Mouse (Mus musculus) MEL (cell line): ENCODE measurements at regions not wholly inside any gene's neighbourhood (a gene's known extent, or its start where the extent isn't known, plus 50 kb on each side); places are given as distances from the start of the nearest gene placed in this dataset.

Experiments used
- DNase-seq: peaks from one replicate; pipeline ENCODE4 v3.0.0; 2011; ENCODE audit warnings: low read depth, low spot score
- H3K27ac ChIP-seq: 2 replicates; pipeline ENCODE4 v1.5.1; 2012; ENCODE audit warnings: low read depth, mild to moderate bottlenecking, control low read depth, low read length, moderate library complexity; ENCODE audit not compliant: control insufficient read depth
- H3K27me3 ChIP-seq, 2 experiments: fragments of 150-350 bp in 1 of 2; sonication (generic) in 1 of 2; 2 replicates each; pipeline ENCODE4 v1.6.1; 2012; ENCODE audit warnings: low read length in 2 of 2, mild to moderate bottlenecking in 2 of 2, improper control_type of control experiment in 1 of 2, moderate library complexity in 1 of 2; ENCODE audit not compliant: insufficient read depth in 2 of 2, control insufficient read depth in 1 of 2
- H3K36me3 ChIP-seq, 2 experiments: 2 replicates each; pipeline ENCODE4 v1.6.1; 2012 to 2014; ENCODE audit warnings: low read length in 2 of 2, improper control_type of control experiment in 1 of 2, inconsistent platforms in 1 of 2, mild to moderate bottlenecking in 1 of 2; ENCODE audit not compliant: insufficient read depth in 2 of 2, control insufficient read depth in 1 of 2
- H3K4me1 ChIP-seq, 2 experiments: fragments of 150-350 bp in 1 of 2; sonication (generic) in 1 of 2; 2 replicates each; pipeline ENCODE4 v1.6.1; 2012; ENCODE audit warnings: low read length in 2 of 2, improper control_type of control experiment in 1 of 2, mild to moderate bottlenecking in 1 of 2; ENCODE audit not compliant: insufficient read depth in 2 of 2, control insufficient read depth in 1 of 2
- H3K4me3 ChIP-seq, 2 experiments: fragments of 150-350 bp in 1 of 2; sonication (generic) in 1 of 2; 2 replicates each; pipeline ENCODE4 v1.5.1; 2012; ENCODE audit warnings: low read depth in 2 of 2, low read length in 2 of 2, mild to moderate bottlenecking in 2 of 2, moderate library complexity in 2 of 2, control low read depth in 1 of 2, improper control_type of control experiment in 1 of 2; ENCODE audit not compliant: control insufficient read depth in 1 of 2, insufficient read depth in 1 of 2
- H3K79me2 ChIP-seq: 2 replicates; pipeline ENCODE4 v1.6.1; 2012; ENCODE audit warnings: mild to moderate bottlenecking, low read length, moderate library complexity; ENCODE audit not compliant: control insufficient read depth, poor library complexity, insufficient read depth
- H3K9ac ChIP-seq: 2 replicates; pipeline ENCODE4 v1.6.1; 2012; ENCODE audit warnings: low read depth, mild to moderate bottlenecking, control low read depth, low read length, moderate library complexity; ENCODE audit not compliant: control insufficient read depth, poor library complexity, severe bottlenecking
- H3K9me3 ChIP-seq: fragments of 150-350 bp; sonication (generic); replicated peaks from 2 replicates; pipeline ENCODE4 v1.6.1; 2012; ENCODE audit warnings: mild to moderate bottlenecking, low read length, improper control_type of control experiment, moderate library complexity; ENCODE audit not compliant: insufficient read depth
- GATA1 ChIP-seq: IDR thresholded peaks from 2 replicates; pipeline ENCODE4 v1.6.1; 2011; ENCODE audit warnings: low read depth, low read length, improper control_type of control experiment
- MAFK ChIP-seq: IDR thresholded peaks from 2 replicates; pipeline ENCODE4 v1.6.1; 2011; ENCODE audit warnings: low read depth, mild to moderate bottlenecking, low read length, improper control_type of control experiment, borderline replicate concordance
- MAZ ChIP-seq: IDR thresholded peaks from 2 replicates; pipeline ENCODE4 v1.6.1; 2012; ENCODE audit warnings: low read depth, mild to moderate bottlenecking, inconsistent platforms, low read length, improper control_type of control experiment
- MYB ChIP-seq: IDR thresholded peaks from 2 replicates; pipeline ENCODE4 v1.6.1; 2011; ENCODE audit warnings: mild to moderate bottlenecking, low read depth, low read length, improper control_type of control experiment
- RCOR1 ChIP-seq: IDR thresholded peaks from 2 replicates; pipeline ENCODE4 v1.6.1; 2012; ENCODE audit warnings: low read depth, mild to moderate bottlenecking, inconsistent platforms, low read length, improper control_type of control experiment
- TBP ChIP-seq: IDR thresholded peaks from 2 replicates; pipeline ENCODE4 v1.8.0; 2011; ENCODE audit warnings: low read depth, low read length, improper control_type of control experiment
- UBTF ChIP-seq: IDR thresholded peaks from 2 replicates; pipeline ENCODE4 v1.6.1; 2012; ENCODE audit warnings: low read depth, mild to moderate bottlenecking, inconsistent platforms, low read length, improper control_type of control experiment, moderate library complexity, borderline replicate concordance; ENCODE audit not compliant: insufficient read depth
- USF1 ChIP-seq: IDR thresholded peaks from 2 replicates; pipeline ENCODE4 v1.6.1; 2014; ENCODE audit warnings: low read depth, mild to moderate bottlenecking, inconsistent platforms, low read length, improper control_type of control experiment, moderate library complexity

DNA sequence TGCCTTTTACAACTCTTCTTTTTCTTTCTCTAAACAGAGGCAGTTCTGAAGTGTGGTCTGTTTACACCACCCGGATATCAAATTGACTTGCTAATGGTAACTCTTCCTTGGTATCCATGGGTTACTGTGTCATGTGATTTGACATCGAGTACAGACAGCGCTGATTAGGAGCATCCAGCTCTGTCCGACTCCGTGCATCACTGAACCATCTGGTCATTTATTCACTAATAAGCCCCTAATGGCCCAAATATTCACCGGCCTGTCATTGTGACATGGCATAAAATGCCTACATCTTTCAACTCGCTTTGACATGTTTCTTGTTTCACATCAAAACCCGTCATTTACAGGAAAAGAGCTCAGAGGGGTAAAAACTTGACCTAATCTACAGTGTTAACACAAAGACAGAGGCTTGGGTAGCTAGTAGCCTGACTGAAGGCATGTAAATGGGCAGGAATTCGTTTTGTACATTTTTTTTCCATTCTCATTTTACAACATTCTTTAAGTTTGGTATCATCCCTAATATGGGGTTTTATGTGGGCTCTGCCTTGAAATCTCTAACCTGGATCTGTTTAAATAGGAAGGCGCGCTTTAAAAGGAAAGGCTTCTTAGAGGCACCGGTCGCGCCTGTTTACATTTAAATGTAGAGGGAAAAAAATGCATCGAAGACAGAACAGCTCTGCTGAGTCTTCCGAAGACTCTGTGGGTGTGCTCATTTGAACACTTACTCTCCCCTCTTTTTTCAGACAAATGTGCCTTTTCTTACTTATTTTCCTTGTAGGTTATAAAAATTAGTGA is 257.8 kb upstream of the Atp5g3 start:
- no peak overlapping the region for H3K27ac ChIP-seq
- no peaks in the 10 kb centered on the region for H3K4me1 ChIP-seq
- no peak overlapping the region for H3K4me3 ChIP-seq
- no peak for TF ChIP-seq MAFK
- H3K9me3 ChIP-seq: no peaks in the 10 kb centered on the region
- H3K79me2 ChIP-seq: no peaks in the 10 kb centered on the region
- peaks cover 5 to 6% of the 10 kb centered on the region in 2 experiments for H3K27me3 ChIP-seq
- no peaks in the 10 kb centered on the region for H3K36me3 ChIP-seq
- DNase-seq: no peak
- H3K9ac ChIP-seq: no peak overlapping the region

- Histone ChIP-seq H3K4me3 (no peak overlapping the region), H3K36me3 (no peaks in the 10 kb centered on the region), H3K9me3 (no peaks in the 10 kb centered on the region), H3K9ac (no peak overlapping the region), H3K27ac (no peak overlapping the region), H3K79me2 (no peaks in the 10 kb centered on the region), H3K27me3 (peaks cover 4 to 9% of the 10 kb centered on the region in 2 experiments), H3K4me1 (no peaks in the 10 kb centered on the region)
- DNase-seq: no peak
- TF ChIP-seq RCOR1 (no peak), UBTF (no peak), TBP (no peak), GATA1 (no peak), MAZ (no peak), MYB (no peak)
These were observed 257.2 kb upstream of the Atp5g3 start for GRCm38 (mm10) chr2:74168307-74168706.

- Histone ChIP-seq H3K27me3 (peaks cover 1 to 3% of the 10 kb centered on the region in 2 experiments), H3K9me3 (no peaks in the 10 kb centered on the region), H3K4me3 (no peak overlapping the region), H3K79me2 (no peaks in the 10 kb centered on the region)
- no peak for TF ChIP-seq USF1
- no peak for TF ChIP-seq MAFK
- TF ChIP-seq, all 39 proteins: peak for 0
- no peaks in the 10 kb centered on the region for H3K4me1 ChIP-seq
- H3K9ac ChIP-seq: no peak overlapping the region
- DNase-seq: no peak
- no peaks in the 10 kb centered on the region for H3K36me3 ChIP-seq
- H3K27ac ChIP-seq: no peak overlapping the region
These were observed 242.9 kb upstream of the Atp5g3 start for GRCm38 (mm10) chr2:74154062-74154461.
